Mouse (Mus musculus): ENCODE results near the gene Mapk1ip1. TPM values are rescaled to one million over a fixed set of nuclear protein-coding genes. Genes with fewer than 3 reads are reported as not detected.

Gene Mapk1ip1
- total and polyA plus RNA-seq, 2 experiments from 2014 or later: 16.9 to 24.7 TPM

GRCm38 (mm10) chr7:138868316-138868715 lies 22.2 kb upstream of the Mapk1ip1 start:
- Histone ChIP-seq H3K9ac (replicated peaks; ENCODE audit: low read depth, low read length) (no peak overlapping the region), H3K4me2 (ENCODE audit: low read depth, low read length) (no peak overlapping the region), H3K4me3 (ENCODE audit: low read depth, low read length) (no peak overlapping the region), H3K4me1 (ENCODE audit: control insufficient read depth, insufficient read depth) (no peaks in the 10 kb centered on the region), H3K27ac (ENCODE audit: low read depth) (no peak overlapping the region), H3K36me3 (replicated peaks; ENCODE audit: control insufficient read depth, insufficient read depth, low read length) (peaks cover 56% of the 10 kb centered on the region), H3K27me3 (ENCODE audit: control insufficient read depth, insufficient read depth, low read length) (no peaks in the 10 kb centered on the region), H3K9me3 (replicated peaks; ENCODE audit: control insufficient read depth, low read length) (no peaks in the 10 kb centered on the region)
- TF ChIP-seq CTCF (IDR thresholded peaks at IDR 0.05; ENCODE audit: low read depth): no peak
- no peak for TF ChIP-seq EP300 (IDR thresholded peaks at IDR 0.05; ENCODE audit: low read depth)
- 83% methylated on average over 4 of the region's 4 CpGs for WGBS
- DNase-seq (ENCODE audit: low spot score) (no peak), ATAC-seq (ENCODE audit: insufficient read depth, low read depth) (no peak)

- H3K4me3 ChIP-seq (ENCODE audit: low read depth, low read length): no peak overlapping the region
- H3K4me2 ChIP-seq (ENCODE audit: low read depth, low read length): no peak overlapping the region
- TF ChIP-seq CTCF (IDR thresholded peaks at IDR 0.05; ENCODE audit: low read depth): no peak
- TF ChIP-seq EP300 (IDR thresholded peaks at IDR 0.05; ENCODE audit: low read depth): no peak
- H3K9me3 ChIP-seq (replicated peaks; ENCODE audit: control insufficient read depth, low read length): no peaks in the 10 kb centered on the region
- H3K27ac ChIP-seq (ENCODE audit: low read depth): no peak overlapping the region
- DNase-seq (ENCODE audit: low spot score) (no peak), ATAC-seq (ENCODE audit: insufficient read depth, low read depth) (no peak)
- no peaks in the 10 kb centered on the region for H3K27me3 ChIP-seq (ENCODE audit: control insufficient read depth, insufficient read depth, low read length)
- no peaks in the 10 kb centered on the region for H3K4me1 ChIP-seq (ENCODE audit: control insufficient read depth, insufficient read depth)
- H3K9ac ChIP-seq (replicated peaks; ENCODE audit: low read depth, low read length): no peak overlapping the region
- H3K36me3 ChIP-seq (replicated peaks; ENCODE audit: control insufficient read depth, insufficient read depth, low read length): peaks cover 51% of the 10 kb centered on the region
- 79% methylated on average over 6 of the region's 6 CpGs for WGBS
Observed at GRCm38 (mm10) chr7:138867286-138867685, 21.2 kb upstream of the Mapk1ip1 start.

DNA sequence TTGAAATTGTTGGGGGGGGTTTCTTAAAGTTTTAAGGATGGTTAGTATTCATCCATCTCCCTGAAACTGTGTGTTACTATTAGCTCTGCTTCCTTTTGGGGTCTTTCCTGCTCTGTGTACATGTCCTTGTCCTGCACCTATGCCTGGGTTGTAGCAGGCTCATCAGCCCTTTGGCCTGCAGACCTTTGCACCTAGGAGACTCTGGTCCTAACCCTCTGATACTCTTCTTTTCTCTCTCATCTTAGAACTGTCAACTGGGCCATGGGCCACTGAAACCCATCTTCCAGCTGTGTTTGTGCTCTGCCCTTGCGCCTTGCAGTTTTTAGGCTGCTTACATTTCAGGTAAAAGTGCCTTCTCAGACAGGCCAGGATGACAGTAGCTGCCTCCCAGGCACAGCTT lies 18.7 kb upstream of the Mapk1ip1 start:
- no peak overlapping the region for H3K27ac ChIP-seq (ENCODE audit: low read depth)
- WGBS: 100% methylated on average over 1 of the region's 1 CpGs

GRCm38 (mm10) chr7:138863950-138864572 lies 18.0 kb upstream of the Mapk1ip1 start:
- Histone ChIP-seq H3K9me3 (replicated peaks; ENCODE audit: control insufficient read depth, low read length) (no peaks in the 10 kb centered on the region), H3K4me3 (ENCODE audit: low read depth, low read length) (no peak overlapping the region), H3K27ac (ENCODE audit: low read depth) (no peak overlapping the region), H3K4me2 (ENCODE audit: low read depth, low read length) (no peak overlapping the region), H3K4me1 (ENCODE audit: control insufficient read depth, insufficient read depth) (no peaks in the 10 kb centered on the region), H3K9ac (replicated peaks; ENCODE audit: low read depth, low read length) (no peak overlapping the region), H3K36me3 (replicated peaks; ENCODE audit: control insufficient read depth, insufficient read depth, low read length) (peaks cover 31% of the 10 kb centered on the region), H3K27me3 (ENCODE audit: control insufficient read depth, insufficient read depth, low read length) (no peaks in the 10 kb centered on the region)
- DNase-seq (ENCODE audit: low spot score) (no peak), ATAC-seq (ENCODE audit: insufficient read depth, low read depth) (no peak)
- 95% methylated on average over 3 of the region's 3 CpGs for WGBS
- TF ChIP-seq EP300 (IDR thresholded peaks at IDR 0.05; ENCODE audit: low read depth) (no peak), CTCF (IDR thresholded peaks at IDR 0.05; ENCODE audit: low read depth) (no peak)

More for the DNA sequence above, 18.7 kb upstream of the Mapk1ip1 start:
- H3K4me2 ChIP-seq (ENCODE audit: low read depth, low read length): no peak overlapping the region
- no peaks in the 10 kb centered on the region for H3K9me3 ChIP-seq (replicated peaks; ENCODE audit: control insufficient read depth, low read length)
- no peaks in the 10 kb centered on the region for H3K4me1 ChIP-seq (ENCODE audit: control insufficient read depth, insufficient read depth)
- H3K4me3 ChIP-seq (ENCODE audit: low read depth, low read length): no peak overlapping the region
- ATAC-seq (ENCODE audit: insufficient read depth, low read depth) (no peak), DNase-seq (ENCODE audit: low spot score) (no peak)
- no peak overlapping the region for H3K9ac ChIP-seq (replicated peaks; ENCODE audit: low read depth, low read length)
- TF ChIP-seq CTCF (IDR thresholded peaks at IDR 0.05; ENCODE audit: low read depth) (no peak), EP300 (IDR thresholded peaks at IDR 0.05; ENCODE audit: low read depth) (no peak)
- H3K36me3 ChIP-seq (replicated peaks; ENCODE audit: control insufficient read depth, insufficient read depth, low read length): peaks cover 37% of the 10 kb centered on the region
- H3K27me3 ChIP-seq (ENCODE audit: control insufficient read depth, insufficient read depth, low read length): no peaks in the 10 kb centered on the region

GRCm38 (mm10) chr7:138856670-138857069 lies 10.6 kb upstream of the Mapk1ip1 start:
- H3K4me3 ChIP-seq (ENCODE audit: low read depth, low read length): no peak overlapping the region
- H3K27me3 ChIP-seq (ENCODE audit: control insufficient read depth, insufficient read depth, low read length): no peaks in the 10 kb centered on the region
- TF ChIP-seq CTCF (IDR thresholded peaks at IDR 0.05; ENCODE audit: low read depth): no peak
- H3K36me3 ChIP-seq (replicated peaks; ENCODE audit: control insufficient read depth, insufficient read depth, low read length): peaks cover 49% of the 10 kb centered on the region
- 60% methylated on average over 2 of the region's 2 CpGs for WGBS
- ATAC-seq (ENCODE audit: insufficient read depth, low read depth) (no peak), DNase-seq (ENCODE audit: low spot score) (no peak)
- H3K9me3 ChIP-seq (replicated peaks; ENCODE audit: control insufficient read depth, low read length): no peaks in the 10 kb centered on the region
- no peak overlapping the region for H3K9ac ChIP-seq (replicated peaks; ENCODE audit: low read depth, low read length)
- H3K4me1 ChIP-seq (ENCODE audit: control insufficient read depth, insufficient read depth): no peaks in the 10 kb centered on the region
- H3K4me2 ChIP-seq (ENCODE audit: low read depth, low read length): no peak overlapping the region
- H3K27ac ChIP-seq (ENCODE audit: low read depth): no peak overlapping the region

DNA sequence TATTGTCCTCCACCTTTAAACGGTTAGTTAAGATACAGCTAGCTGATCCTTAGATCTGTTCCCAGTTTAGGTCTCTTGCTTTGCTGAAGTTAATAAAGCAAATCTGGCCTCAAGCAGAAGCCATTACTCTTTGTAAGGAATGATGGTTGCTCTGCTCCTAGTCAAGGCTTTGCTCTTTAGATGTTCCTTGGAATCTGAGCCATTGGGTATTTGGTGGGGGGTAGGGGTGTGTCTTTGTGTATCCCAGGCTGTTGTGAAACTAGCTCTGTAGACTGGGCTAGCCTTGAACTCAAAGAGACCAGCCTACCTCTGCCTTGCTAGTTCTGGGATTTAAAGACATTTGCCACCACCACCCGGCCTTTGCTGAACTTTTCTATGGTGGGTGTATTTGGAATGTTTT lies 8.1 kb upstream of the Mapk1ip1 start:
- TF ChIP-seq EP300 (IDR thresholded peaks at IDR 0.05; ENCODE audit: low read depth) (no peak), CTCF (IDR thresholded peaks at IDR 0.05; ENCODE audit: low read depth) (no peak)
- 87% methylated on average over 2 of the region's 2 CpGs for WGBS
- no peak overlapping the region for H3K4me3 ChIP-seq (ENCODE audit: low read depth, low read length)
- H3K9ac ChIP-seq (replicated peaks; ENCODE audit: low read depth, low read length): no peak overlapping the region
- H3K4me2 ChIP-seq (ENCODE audit: low read depth, low read length): no peak overlapping the region
- H3K27me3 ChIP-seq (ENCODE audit: control insufficient read depth, insufficient read depth, low read length): no peaks in the 10 kb centered on the region
- H3K9me3 ChIP-seq (replicated peaks; ENCODE audit: control insufficient read depth, low read length): no peaks in the 10 kb centered on the region
- H3K36me3 ChIP-seq (replicated peaks; ENCODE audit: control insufficient read depth, insufficient read depth, low read length): peaks cover 38% of the 10 kb centered on the region
- ATAC-seq (ENCODE audit: insufficient read depth, low read depth) (no peak), DNase-seq (ENCODE audit: low spot score) (no peak)
- H3K27ac ChIP-seq (ENCODE audit: low read depth): no peak overlapping the region
- no peaks in the 10 kb centered on the region for H3K4me1 ChIP-seq (ENCODE audit: control insufficient read depth, insufficient read depth)

Data from heart, postnatal 0 days (tissue).